Mouse (Mus musculus) hindbrain, embryonic 14.5 days (tissue): Measurements from ENCODE around the gene Clptm1l. TPM values are rescaled to one million over a fixed set of nuclear protein-coding genes. Genes with fewer than 3 reads are reported as not detected.

Source experiments
- ATAC-seq: fragments of 200-750 bp; cut with Nextera tagmentation; 2 replicates; pipeline ENCODE4 v1.8.0; 2017; ENCODE audit warnings: moderate number of reproducible peaks, mild to moderate bottlenecking, moderate TSS enrichment, moderate library complexity; ENCODE audit not compliant: low FRiP score
- DNase-seq: peaks from one replicate; pipeline ENCODE4 v3.0.0-alpha.2; 2015; ENCODE audit warnings: low spot score
- H3K27ac ChIP-seq: fragments of 300-500 bp; sonication (generic); 2 replicates; pipeline ENCODE4 v1.5.1; 2014; ENCODE audit warnings: mild to moderate bottlenecking, moderate library complexity
- H3K27me3 ChIP-seq: fragments of 300-500 bp; sonication (generic); 2 replicates; pipeline ENCODE4 v1.6.1; 2014; ENCODE audit warnings: mild to moderate bottlenecking, low read length, mixed read lengths; ENCODE audit not compliant: control insufficient read depth, insufficient read depth
- H3K36me3 ChIP-seq: fragments of 300-500 bp; sonication (generic); replicated peaks from 2 replicates; pipeline ENCODE4 v1.6.1; 2014; ENCODE audit not compliant: control insufficient read depth, insufficient read depth
- H3K4me1 ChIP-seq: fragments of 300-500 bp; sonication (generic); replicated peaks from 2 replicates; pipeline ENCODE4 v1.6.1; 2014; ENCODE audit warnings: antibody characterized with exemption, low read length, mixed read lengths; ENCODE audit not compliant: control insufficient read depth, insufficient read depth
- H3K4me2 ChIP-seq: fragments of 300-500 bp; sonication (generic); replicated peaks from 2 replicates; pipeline ENCODE4 v1.6.1; 2014; ENCODE audit warnings: mild to moderate bottlenecking, moderate library complexity
- H3K4me3 ChIP-seq: fragments of 300-500 bp; sonication (generic); replicated peaks from 2 replicates; pipeline ENCODE4 v1.5.1; 2014; ENCODE audit warnings: mild to moderate bottlenecking, low read length
- H3K9ac ChIP-seq: fragments of 300-500 bp; sonication (generic); 2 replicates; pipeline ENCODE4 v1.6.1; 2014
- H3K9me3 ChIP-seq: fragments of 300-500 bp; sonication (generic); 2 replicates; pipeline ENCODE4 v1.6.1; 2016; ENCODE audit warnings: low read length; ENCODE audit not compliant: control insufficient read depth
- WGBS: fragments of 180-500 bp; shearing (Covaris S2); extraction: QIAGEN DNeasy Blood & Tissue Kit; methylation state at CpG from one replicate; pipeline ENCODE4 v1.1.7; 2014; 5-methylcytosine and 5-hydroxymethylcytosine counted together
- polyA plus RNA-seq: library from polyadenylated mRNA; unstranded; fragments of >200 nt; fragmentation: Nextera tagmentation; extraction: Ambion mirVana; gene quantifications from 2 replicates; pipeline ENCODE4 v1.2.1, GENCODE M21; 2014

The Clptm1l gene
- polyA plus RNA-seq, 1 experiment from 2014 or later: 147 TPM

DNA sequence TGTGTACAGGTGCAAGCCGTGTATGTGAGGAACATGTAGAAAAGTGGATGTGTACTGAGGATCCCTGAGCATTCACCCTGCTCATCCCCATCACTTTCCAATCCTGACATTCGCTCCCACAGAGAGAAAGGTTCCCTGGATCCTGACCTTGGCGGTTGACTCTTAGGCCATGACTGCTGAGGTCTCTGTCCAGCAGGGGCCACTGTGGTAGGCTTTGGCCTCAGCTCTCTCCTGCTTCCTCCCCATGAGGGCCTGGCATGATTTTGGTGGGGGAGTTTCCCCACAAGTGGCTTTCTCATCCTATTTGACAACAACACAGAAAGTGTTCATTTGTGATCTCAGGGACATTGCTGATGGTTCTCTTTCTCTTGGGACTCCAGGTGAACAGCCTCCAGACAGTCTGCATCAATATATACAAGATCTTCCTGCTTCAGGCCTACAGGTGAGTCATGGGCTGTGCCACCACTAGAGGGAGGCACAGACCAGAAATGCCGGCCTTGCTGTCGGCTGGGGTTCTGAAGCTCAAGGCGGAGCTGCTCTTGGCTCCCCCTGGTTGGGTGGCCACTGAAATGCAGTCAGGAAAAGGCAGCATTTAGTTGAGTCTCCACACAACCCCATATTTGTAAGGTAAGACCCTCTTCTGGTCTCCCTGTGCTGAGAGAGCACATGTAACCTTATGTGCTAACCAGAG is 42.7 kb downstream of the Clptm1l start:
- Histone ChIP-seq H3K4me1 (no peaks in the 10 kb centered on the region), H3K4me3 (no peak overlapping the region), H3K4me2 (no peak overlapping the region), H3K9me3 (no peaks in the 10 kb centered on the region), H3K9ac (no peak overlapping the region), H3K27me3 (no peaks in the 10 kb centered on the region), H3K27ac (no peak overlapping the region), H3K36me3 (peaks cover 11% of the 10 kb centered on the region)
- ATAC-seq (peak; percentile 48; the same call in 1 of the 2 replicates), DNase-seq (peak; percentile 63)
- WGBS: 38% methylated on average over 6 of the region's 6 CpGs

- H3K4me1 ChIP-seq: no peaks in the 10 kb centered on the region
- H3K9me3 ChIP-seq: no peaks in the 10 kb centered on the region
- peaks cover 6% of the 10 kb centered on the region; the same call in 1 of the 2 replicates for H3K36me3 ChIP-seq
- DNase-seq (no peak), ATAC-seq (no peak)
- WGBS: 85% methylated on average over 3 of the region's 3 CpGs
- H3K27me3 ChIP-seq: no peaks in the 10 kb centered on the region
- H3K4me2 ChIP-seq: no peak overlapping the region
- H3K9ac ChIP-seq: no peak overlapping the region
- no peak overlapping the region for H3K4me3 ChIP-seq
- H3K27ac ChIP-seq: no peak overlapping the region
Measured at GRCm38 (mm10) chr13:73653266-73653665, 49.5 kb downstream of the Clptm1l start.

DNA sequence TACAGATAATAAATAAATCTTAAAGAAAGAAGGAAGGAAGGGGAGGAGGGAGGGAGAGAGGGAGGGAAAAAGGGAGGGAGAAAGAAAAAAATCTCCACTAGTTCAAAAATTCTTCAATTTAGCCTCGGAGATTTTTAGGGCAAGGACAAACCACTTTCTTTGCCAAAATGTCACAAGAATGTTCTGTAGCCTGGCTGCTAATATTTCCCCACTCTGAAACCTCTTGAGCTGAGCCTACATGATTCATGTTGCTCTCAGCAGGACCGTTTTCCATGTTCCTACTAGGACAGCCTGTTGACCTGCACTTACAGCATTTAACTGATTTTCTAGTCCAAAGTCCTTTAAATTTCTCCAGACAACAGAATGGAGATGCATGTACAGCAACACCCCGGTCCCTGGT is 51.2 kb downstream of the Clptm1l start:
- no peak overlapping the region for H3K9ac ChIP-seq
- H3K36me3 ChIP-seq: no peaks in the 10 kb centered on the region
- H3K4me3 ChIP-seq: no peak overlapping the region
- H3K4me1 ChIP-seq: no peaks in the 10 kb centered on the region
- no peaks in the 10 kb centered on the region for H3K27me3 ChIP-seq
- no peaks in the 10 kb centered on the region for H3K9me3 ChIP-seq
- ATAC-seq (no peak), DNase-seq (no peak)
- no peak overlapping the region for H3K4me2 ChIP-seq
- H3K27ac ChIP-seq: no peak overlapping the region
- WGBS: 85% methylated on average over 3 of the region's 3 CpGs

- Histone ChIP-seq H3K4me1 (no peaks in the 10 kb centered on the region), H3K9ac (no peak overlapping the region), H3K4me3 (no peak overlapping the region), H3K4me2 (no peak overlapping the region), H3K9me3 (no peaks in the 10 kb centered on the region), H3K27me3 (no peaks in the 10 kb centered on the region), H3K36me3 (no peaks in the 10 kb centered on the region), H3K27ac (no peak overlapping the region)
- no peak for ATAC-seq
- 53% methylated on average over 2 of the region's 2 CpGs for WGBS
- no peak for DNase-seq
Measured at GRCm38 (mm10) chr13:73658953-73659352, 55.1 kb downstream of the Clptm1l start.

DNA sequence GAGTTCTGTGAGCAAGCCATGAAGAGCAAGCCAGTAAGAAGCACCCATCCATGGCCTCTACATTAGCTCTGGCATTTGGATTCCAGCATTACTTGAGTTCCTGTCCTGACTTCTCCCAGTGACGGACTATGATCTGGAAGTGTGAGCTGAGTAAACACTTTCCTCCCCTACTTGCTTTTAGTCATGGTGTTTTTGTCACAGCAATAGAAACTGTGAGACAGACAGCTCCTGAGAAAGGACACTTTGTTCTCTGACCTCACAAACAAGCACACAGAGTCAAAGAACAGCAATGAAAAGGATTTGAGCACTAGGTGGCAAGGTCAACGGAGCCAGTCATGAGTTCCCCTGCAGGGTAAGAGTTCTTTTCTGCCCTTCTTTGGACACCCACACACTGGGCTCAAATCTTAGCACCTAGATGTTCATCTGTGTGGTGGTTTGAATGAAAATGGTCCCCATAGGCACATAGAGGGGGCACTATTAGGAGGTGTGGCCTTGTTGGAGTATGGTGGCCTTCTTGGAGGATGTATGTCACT is 56.4 kb downstream of the Clptm1l start:
- H3K9ac ChIP-seq: no peak overlapping the region
- no peak overlapping the region for H3K27ac ChIP-seq
- H3K9me3 ChIP-seq: no peaks in the 10 kb centered on the region
- ATAC-seq (no peak), DNase-seq (no peak)
- H3K36me3 ChIP-seq: no peaks in the 10 kb centered on the region
- H3K4me1 ChIP-seq: no peaks in the 10 kb centered on the region
- no peaks in the 10 kb centered on the region for H3K27me3 ChIP-seq
- no peak overlapping the region for H3K4me3 ChIP-seq
- H3K4me2 ChIP-seq: no peak overlapping the region
- 72% methylated on average over 2 of the region's 2 CpGs for WGBS

Other genes with a start within 250 kb of the Clptm1l start
- 77.3 and 95.0 TPM in 2 replicates for gene Lpcat1, start 136.8 kb upstream of the Clptm1l start, polyA plus RNA-seq
- gene Slc6a3, start 67.3 kb upstream of the Clptm1l start, polyA plus RNA-seq: 0.16 and 0.33 TPM in 2 replicates
- gene Tert, start 22.9 kb downstream of the Clptm1l start, polyA plus RNA-seq: 3.0 and 4.1 TPM in 2 replicates
- gene Slc6a18, start 74.0 kb downstream of the Clptm1l start, polyA plus RNA-seq: not detected in 2 replicates
- 0.25 and 0.46 TPM in 2 replicates for gene Slc6a19, start 100.9 kb downstream of the Clptm1l start, polyA plus RNA-seq
- gene Slc12a7, start 129.1 kb downstream of the Clptm1l start, polyA plus RNA-seq: 10.5 and 10.6 TPM in 2 replicates
- gene Nkd2, start 243.6 kb downstream of the Clptm1l start, polyA plus RNA-seq: 13.2 and 13.3 TPM in 2 replicates